Mouse (Mus musculus) MEL (cell line): Measurements from ENCODE around the gene Ltbp3. TPM values are rescaled to one million over a fixed set of nuclear protein-coding genes. Genes with fewer than 3 reads are reported as not detected.

Experiments
- DNase-seq: peaks from one replicate; pipeline ENCODE4 v3.0.0; 2011; ENCODE audit warnings: low read depth, low spot score
- H3K27ac ChIP-seq: 2 replicates; pipeline ENCODE4 v1.5.1; 2012; ENCODE audit warnings: low read depth, mild to moderate bottlenecking, control low read depth, low read length, moderate library complexity; ENCODE audit not compliant: control insufficient read depth
- H3K27me3 ChIP-seq, 2 experiments: fragments of 150-350 bp in 1 of 2; sonication (generic) in 1 of 2; 2 replicates each; pipeline ENCODE4 v1.6.1; 2012; ENCODE audit warnings: low read length in 2 of 2, mild to moderate bottlenecking in 2 of 2, improper control_type of control experiment in 1 of 2, moderate library complexity in 1 of 2; ENCODE audit not compliant: insufficient read depth in 2 of 2, control insufficient read depth in 1 of 2
- H3K36me3 ChIP-seq, 2 experiments: 2 replicates each; pipeline ENCODE4 v1.6.1; 2012 to 2014; ENCODE audit warnings: low read length in 2 of 2, improper control_type of control experiment in 1 of 2, inconsistent platforms in 1 of 2, mild to moderate bottlenecking in 1 of 2; ENCODE audit not compliant: insufficient read depth in 2 of 2, control insufficient read depth in 1 of 2
- H3K4me1 ChIP-seq, 2 experiments: fragments of 150-350 bp in 1 of 2; sonication (generic) in 1 of 2; 2 replicates each; pipeline ENCODE4 v1.6.1; 2012; ENCODE audit warnings: low read length in 2 of 2, improper control_type of control experiment in 1 of 2, mild to moderate bottlenecking in 1 of 2; ENCODE audit not compliant: insufficient read depth in 2 of 2, control insufficient read depth in 1 of 2
- H3K4me3 ChIP-seq, 2 experiments: fragments of 150-350 bp in 1 of 2; sonication (generic) in 1 of 2; 2 replicates each; pipeline ENCODE4 v1.5.1; 2012; ENCODE audit warnings: low read depth in 2 of 2, low read length in 2 of 2, mild to moderate bottlenecking in 2 of 2, moderate library complexity in 2 of 2, control low read depth in 1 of 2, improper control_type of control experiment in 1 of 2; ENCODE audit not compliant: control insufficient read depth in 1 of 2, insufficient read depth in 1 of 2
- H3K79me2 ChIP-seq: 2 replicates; pipeline ENCODE4 v1.6.1; 2012; ENCODE audit warnings: mild to moderate bottlenecking, low read length, moderate library complexity; ENCODE audit not compliant: control insufficient read depth, poor library complexity, insufficient read depth
- H3K9ac ChIP-seq: 2 replicates; pipeline ENCODE4 v1.6.1; 2012; ENCODE audit warnings: low read depth, mild to moderate bottlenecking, control low read depth, low read length, moderate library complexity; ENCODE audit not compliant: control insufficient read depth, poor library complexity, severe bottlenecking
- H3K9me3 ChIP-seq: fragments of 150-350 bp; sonication (generic); replicated peaks from 2 replicates; pipeline ENCODE4 v1.6.1; 2012; ENCODE audit warnings: mild to moderate bottlenecking, low read length, improper control_type of control experiment, moderate library complexity; ENCODE audit not compliant: insufficient read depth
- BHLHE40 ChIP-seq: IDR thresholded peaks from 2 replicates; pipeline ENCODE4 v1.6.1; 2012; ENCODE audit warnings: low read depth, mild to moderate bottlenecking, inconsistent platforms, low read length, improper control_type of control experiment, borderline replicate concordance
- CHD1 ChIP-seq: IDR thresholded peaks from 2 replicates; pipeline ENCODE4 v1.6.1; 2012; ENCODE audit warnings: low read depth, mild to moderate bottlenecking, inconsistent platforms, low read length, improper control_type of control experiment
- CHD2 ChIP-seq: IDR thresholded peaks from 2 replicates; pipeline ENCODE4 v1.6.1; 2011; ENCODE audit warnings: low read length, improper control_type of control experiment
- CTCF ChIP-seq, 3 experiments: IDR thresholded peaks in 2 of 3; conservative IDR thresholded peaks in 1 of 3; 2 replicates each; pipeline ENCODE4 v1.5.1; 2011 to 2012; ENCODE audit warnings: low read length in 3 of 3, low read depth in 2 of 3, mild to moderate bottlenecking in 2 of 3, improper control_type of control experiment in 1 of 3, inconsistent platforms in 1 of 3, mixed read lengths in 1 of 3, moderate library complexity in 1 of 3; ENCODE audit not compliant: control insufficient read depth in 1 of 3, insufficient read depth in 1 of 3, poor library complexity in 1 of 3, severe bottlenecking in 1 of 3
- E2F4 ChIP-seq: IDR thresholded peaks from 2 replicates; pipeline ENCODE4 v1.6.1; 2011; ENCODE audit warnings: low read depth, low read length, improper control_type of control experiment, borderline replicate concordance
- EP300 ChIP-seq, 2 experiments: IDR thresholded peaks; 2 replicates each; pipeline ENCODE4 v1.6.1; 2011; ENCODE audit warnings: improper control_type of control experiment in 2 of 2, low read length in 2 of 2, low read depth in 1 of 2, mild to moderate bottlenecking in 1 of 2
- ETS1 ChIP-seq: IDR thresholded peaks from 2 replicates; pipeline ENCODE4 v1.6.1; 2012; ENCODE audit warnings: low read depth, mild to moderate bottlenecking, inconsistent platforms, low read length, improper control_type of control experiment, moderate library complexity
- HCFC1 ChIP-seq: IDR thresholded peaks from 2 replicates; pipeline ENCODE4 v1.6.1; 2012; ENCODE audit warnings: low read depth, mild to moderate bottlenecking, inconsistent platforms, low read length, improper control_type of control experiment, moderate library complexity
- MAFK ChIP-seq: IDR thresholded peaks from 2 replicates; pipeline ENCODE4 v1.6.1; 2011; ENCODE audit warnings: low read depth, mild to moderate bottlenecking, low read length, improper control_type of control experiment, borderline replicate concordance
- MAX ChIP-seq: IDR thresholded peaks from 2 replicates; pipeline ENCODE4 v1.6.1; 2011; ENCODE audit warnings: low read length, improper control_type of control experiment
- MAZ ChIP-seq: IDR thresholded peaks from 2 replicates; pipeline ENCODE4 v1.6.1; 2012; ENCODE audit warnings: low read depth, mild to moderate bottlenecking, inconsistent platforms, low read length, improper control_type of control experiment
- MEF2A ChIP-seq: IDR thresholded peaks from 2 replicates; pipeline ENCODE4 v1.6.1; 2014; ENCODE audit warnings: low read depth, mild to moderate bottlenecking, inconsistent platforms, low read length, improper control_type of control experiment; ENCODE audit not compliant: poor library complexity, insufficient replicate concordance, severe bottlenecking; ENCODE audit errors: extremely low read depth
- NRF1 ChIP-seq: IDR thresholded peaks from 2 replicates; pipeline ENCODE4 v1.6.1; 2014; ENCODE audit warnings: low read depth, mild to moderate bottlenecking, inconsistent platforms, low read length, improper control_type of control experiment, moderate library complexity; ENCODE audit not compliant: poor library complexity, insufficient read depth, severe bottlenecking
- POLR2A ChIP-seq, 2 experiments: IDR thresholded peaks; 2 replicates each; pipeline ENCODE4 v1.6.1; 2011 to 2012; ENCODE audit warnings: low read length in 2 of 2, mild to moderate bottlenecking in 2 of 2, control low read depth in 1 of 2, improper control_type of control experiment in 1 of 2, low read depth in 1 of 2, moderate library complexity in 1 of 2; ENCODE audit not compliant: control insufficient read depth in 1 of 2, insufficient read depth in 1 of 2, poor library complexity in 1 of 2
- POLR2AphosphoS5 ChIP-seq: IDR thresholded peaks from 2 replicates; pipeline ENCODE4 v1.6.1; 2012; ENCODE audit warnings: low read depth, borderline replicate concordance, mild to moderate bottlenecking, inconsistent platforms, low read length, moderate library complexity, mixed read lengths
- RAD21 ChIP-seq: IDR thresholded peaks from 2 replicates; pipeline ENCODE4 v1.6.1; 2011; ENCODE audit warnings: mild to moderate bottlenecking, low read depth, low read length, improper control_type of control experiment
- RCOR1 ChIP-seq: IDR thresholded peaks from 2 replicates; pipeline ENCODE4 v1.6.1; 2012; ENCODE audit warnings: low read depth, mild to moderate bottlenecking, inconsistent platforms, low read length, improper control_type of control experiment
- SMC3 ChIP-seq: IDR thresholded peaks from 2 replicates; pipeline ENCODE4 v1.6.1; 2011; ENCODE audit warnings: low read depth, low read length, improper control_type of control experiment
- TAL1 ChIP-seq: IDR thresholded peaks from 2 replicates; pipeline ENCODE4 v1.6.1; 2012; ENCODE audit warnings: mild to moderate bottlenecking, inconsistent platforms, low read length, moderate library complexity, mixed read lengths
- USF1 ChIP-seq: IDR thresholded peaks from 2 replicates; pipeline ENCODE4 v1.6.1; 2014; ENCODE audit warnings: low read depth, mild to moderate bottlenecking, inconsistent platforms, low read length, improper control_type of control experiment, moderate library complexity
- USF2 ChIP-seq, 2 experiments: IDR thresholded peaks; 2 replicates each; pipeline ENCODE4 v1.6.1; 2011 to 2012; ENCODE audit warnings: improper control_type of control experiment in 2 of 2, low read length in 2 of 2, borderline replicate concordance in 1 of 2, inconsistent platforms in 1 of 2, low read depth in 1 of 2, mild to moderate bottlenecking in 1 of 2; ENCODE audit not compliant: insufficient read depth in 1 of 2
- ZC3H11A ChIP-seq: IDR thresholded peaks from 2 replicates; pipeline ENCODE4 v1.6.1; 2012; ENCODE audit warnings: low read depth, mild to moderate bottlenecking, inconsistent platforms, low read length, improper control_type of control experiment
- ZKSCAN1 ChIP-seq: IDR thresholded peaks from 2 replicates; pipeline ENCODE4 v1.6.1; 2012; ENCODE audit warnings: low read depth, mild to moderate bottlenecking, inconsistent platforms, low read length, improper control_type of control experiment, moderate library complexity
- polyA plus RNA-seq, 2 experiments: library from polyadenylated mRNA; stranded (reverse) in 1 of 2; unstranded in 1 of 2; fragments of >175 nt in 1 of 2; fragments of >200 nt in 1 of 2; gene quantifications; 2 replicates each; pipeline versions ENCODE4 v1.2.1 to v1.2.4; 2012; ENCODE audit warnings: low replicate concordance in 2 of 2, low read depth in 1 of 2; ENCODE audit not compliant: insufficient read length in 2 of 2, insufficient read depth in 1 of 2, missing spikeins in 1 of 2
- total RNA-seq: library from RNA; depleted of rRNA; stranded (reverse); fragments of 300-350 nt; gene quantifications from 2 replicates; pipeline ENCODE4 v1.2.3, GENCODE M21; 2012

The Ltbp3 gene
- total and polyA plus RNA-seq, 3 experiments = 0.39 TPM; not detected in 2

- Histone ChIP-seq H3K9me3 (no peaks in the 10 kb centered on the region), H3K79me2 (no peaks in the 10 kb centered on the region), H3K27me3 (peaks cover 0 to 2% of the 10 kb centered on the region in 2 experiments; a peak in 1 of 4 replicates), H3K4me3 (no peak overlapping the region), H3K27ac (no peak overlapping the region), H3K9ac (no peak overlapping the region), H3K4me1 (peaks cover 0 to 4% of the 10 kb centered on the region in 2 experiments; a peak in 2 of 4 replicates), H3K36me3 (no peaks in the 10 kb centered on the region)
- no peak for DNase-seq
- TF ChIP-seq ZC3H11A = no peak
- TF ChIP-seq USF1 = no peak
- TF ChIP-seq MAFK = no peak
- no peak for TF ChIP-seq RAD21
- no peak for TF ChIP-seq MEF2A
- no peak for TF ChIP-seq CTCF (IDR thresholded peaks at IDR 0.05 in 2 of 3, conservative IDR thresholded peaks at IDR 0.05 in 1 of 3; ENCODE audit: control insufficient read depth in 1 of 3, insufficient read depth in 1 of 3, low read depth in 2 of 3, low read length in 3 of 3, poor library complexity in 1 of 3, severe bottlenecking in 1 of 3)
- TF ChIP-seq HCFC1 = no peak
- no peak for TF ChIP-seq SMC3
- TF ChIP-seq MAZ = no peak
Measured at GRCm38 (mm10) chr19:5741641-5742240, 1.0 kb downstream of the Ltbp3 start.

GRCm38 (mm10) chr19:5742241-5742641 lies 1.5 kb downstream of the Ltbp3 start:
- Histone ChIP-seq H3K4me3 (no peak overlapping the region), H3K9ac (no peak overlapping the region), H3K79me2 (no peaks in the 10 kb centered on the region), H3K4me1 (peaks cover 0 to 4% of the 10 kb centered on the region in 2 experiments; a peak in 2 of 4 replicates), H3K36me3 (no peaks in the 10 kb centered on the region), H3K9me3 (no peaks in the 10 kb centered on the region), H3K27ac (no peak overlapping the region), H3K27me3 (peaks cover 0 to 2% of the 10 kb centered on the region in 2 experiments; a peak in 1 of 4 replicates)
- no peak for DNase-seq
- TF ChIP-seq E2F4 (no peak), EP300 (IDR thresholded peaks at IDR 0.05; ENCODE audit: low read depth in 1 of 2, low read length in 2 of 2) (no peak), ZKSCAN1 (no peak), NRF1 (no peak), BHLHE40 (no peak), MEF2A (no peak), HCFC1 (no peak), POLR2AphosphoS5 (no peak), MAFK (no peak), MAX (no peak), CHD2 (no peak), TAL1 (no peak), USF2 (IDR thresholded peaks at IDR 0.05; ENCODE audit: borderline replicate concordance in 1 of 2, insufficient read depth in 1 of 2, low read depth in 1 of 2, low read length in 2 of 2) (no peak), POLR2A (IDR thresholded peaks at IDR 0.05; ENCODE audit: control insufficient read depth in 1 of 2, insufficient read depth in 1 of 2, low read depth in 1 of 2, low read length in 2 of 2, poor library complexity in 1 of 2) (no peak), CHD1 (no peak), ETS1 (no peak), RCOR1 (no peak)
